Mouse (Mus musculus) forebrain, embryonic 14.5 days (tissue): ENCODE data around the gene Slc35e3. TPM values are rescaled to one million over a fixed set of nuclear protein-coding genes. Genes with fewer than 3 reads are reported as not detected.
"Not testable (repeated sequence)": the region's sequence is repeated elsewhere in the genome, so short reads cannot be mapped to it uniquely, and the experiment has no call there.

ENCODE experiments used
- ATAC-seq: fragments of 200-750 bp; cut with Nextera tagmentation; 2 replicates; pipeline ENCODE4 v1.8.0; 2017; ENCODE audit warnings: mild to moderate bottlenecking, moderate library complexity
- DNase-seq: peaks from one replicate; pipeline ENCODE4 v3.0.0-alpha.2; 2015; ENCODE audit warnings: low spot score
- H3K27ac ChIP-seq: fragments of 300-500 bp; sonication (generic); 2 replicates; pipeline ENCODE4 v1.5.1; 2014; ENCODE audit warnings: low read depth, mild to moderate bottlenecking, control low read depth, low read length, moderate library complexity
- H3K27me3 ChIP-seq: fragments of 300-500 bp; sonication (generic); replicated peaks from 2 replicates; pipeline ENCODE4 v1.6.1; 2014; ENCODE audit warnings: low read length, control low read depth, mixed read lengths; ENCODE audit not compliant: control insufficient read depth, insufficient read depth
- H3K36me3 ChIP-seq: fragments of 300-500 bp; sonication (generic); 2 replicates; pipeline ENCODE4 v1.6.1; 2014; ENCODE audit warnings: low read length, control low read depth; ENCODE audit not compliant: control insufficient read depth, insufficient read depth
- H3K4me1 ChIP-seq: fragments of 300-500 bp; sonication (generic); 2 replicates; pipeline ENCODE4 v1.6.1; 2014; ENCODE audit warnings: antibody characterized with exemption, low read length, control low read depth; ENCODE audit not compliant: control insufficient read depth, insufficient read depth
- H3K4me2 ChIP-seq: fragments of 300-500 bp; sonication (generic); 2 replicates; pipeline ENCODE4 v1.6.1; 2014; ENCODE audit warnings: mild to moderate bottlenecking, control low read depth, low read length
- H3K4me3 ChIP-seq: fragments of 300-500 bp; sonication (generic); 2 replicates; pipeline ENCODE4 v1.5.1; 2014; ENCODE audit warnings: low read depth, low read length, control low read depth
- H3K9ac ChIP-seq: fragments of 300-500 bp; sonication (generic); 2 replicates; pipeline ENCODE4 v1.6.1; 2014; ENCODE audit warnings: mild to moderate bottlenecking, low read length, control low read depth, moderate library complexity
- H3K9me3 ChIP-seq: fragments of 300-500 bp; sonication (generic); replicated peaks from 2 replicates; pipeline ENCODE4 v1.6.1; 2016; ENCODE audit warnings: low read length, control low read depth, mixed read lengths; ENCODE audit not compliant: control insufficient read depth
- WGBS: fragments of 180-500 bp; shearing (Covaris S2); extraction: QIAGEN DNeasy Blood & Tissue Kit; methylation state at CpG from one replicate; pipeline ENCODE4 v1.1.7; 2014; 5-methylcytosine and 5-hydroxymethylcytosine counted together
- polyA plus RNA-seq: library from polyadenylated mRNA; unstranded; fragments of >200 nt; fragmentation: Nextera tagmentation; extraction: Ambion mirVana; gene quantifications from 2 replicates; pipeline ENCODE4 v1.2.1, GENCODE M21; 2014

The Slc35e3 gene
- polyA plus RNA-seq, 1 experiment from 2014 or later, result 17.7 TPM

GRCm38 (mm10) chr10:117734104-117734852 lies 11.9 kb downstream of the Slc35e3 start:
- not testable (repeated sequence) for DNase-seq, H3K27me3 ChIP-seq, H3K4me1 ChIP-seq, H3K9ac ChIP-seq, H3K4me3 ChIP-seq, H3K9me3 ChIP-seq, H3K4me2 ChIP-seq, ATAC-seq, H3K27ac ChIP-seq
- H3K36me3 ChIP-seq, result peaks cover 37% of the 10 kb centered on the region; the same call in 1 of the 2 replicates
- 86% methylated on average over 9 of the region's 10 CpGs for WGBS

DNA sequence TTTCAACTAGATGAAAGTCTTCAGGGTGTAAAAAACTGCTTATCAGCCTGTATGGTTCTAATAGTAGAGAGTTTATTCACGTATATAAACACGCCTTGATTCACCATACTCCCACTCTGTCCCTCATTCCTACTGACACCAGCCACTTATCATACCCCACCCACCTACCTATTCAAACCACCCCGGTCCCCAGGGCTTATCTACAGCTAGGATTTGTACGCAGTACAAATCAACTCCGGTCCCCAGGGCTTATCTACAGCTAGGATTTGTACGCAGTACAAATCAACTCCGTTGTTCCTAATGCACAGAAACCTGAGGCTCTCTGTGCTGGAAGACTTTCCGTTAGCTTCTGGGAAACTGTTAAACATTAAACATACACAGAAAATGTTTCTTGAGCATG lies 12.5 kb downstream of the Slc35e3 start:
- not testable (repeated sequence) for H3K9ac ChIP-seq, H3K4me1 ChIP-seq, H3K4me3 ChIP-seq, H3K27me3 ChIP-seq, H3K9me3 ChIP-seq, ATAC-seq, H3K27ac ChIP-seq, DNase-seq, H3K4me2 ChIP-seq
- peaks cover 30% of the 10 kb centered on the region; the same call in 1 of the 2 replicates for H3K36me3 ChIP-seq
- WGBS, result 92% methylated on average over 8 of the region's 8 CpGs

DNA sequence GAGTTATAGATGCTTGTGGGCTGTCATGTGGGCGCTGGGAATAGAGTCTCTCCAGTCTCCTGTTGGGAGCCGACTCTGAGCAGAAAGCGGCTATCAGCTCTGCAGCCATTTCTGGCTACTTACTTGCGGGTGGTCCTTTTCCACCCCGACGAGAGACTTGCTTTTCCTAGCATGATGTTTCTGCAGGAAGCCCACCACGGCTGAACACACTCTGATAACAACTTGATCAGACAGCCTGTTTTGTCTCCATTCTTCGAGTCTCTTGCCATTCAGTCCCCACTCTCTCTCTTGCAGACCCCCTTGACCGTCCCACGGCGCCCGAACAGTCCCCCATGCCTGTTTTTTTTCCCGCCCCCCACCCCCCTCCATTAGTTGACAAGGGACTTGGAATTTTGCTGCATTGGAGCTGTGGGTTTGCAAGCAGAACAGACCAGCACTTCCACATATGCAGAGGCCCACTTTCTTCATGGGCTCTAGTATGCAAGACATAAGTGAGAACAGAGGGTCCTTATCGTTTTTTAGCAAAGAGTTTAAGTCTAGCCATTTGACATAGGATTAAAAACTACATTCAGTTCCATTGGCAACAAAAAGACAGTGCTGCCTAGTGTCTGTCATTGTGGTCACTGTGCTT lies 13.1 kb downstream of the Slc35e3 start:
- no peak overlapping the region for H3K4me3 ChIP-seq
- DNase-seq, result no peak
- 85% methylated on average over 14 of the region's 14 CpGs for WGBS

GRCm38 (mm10) chr10:117732184-117732583 lies 14.0 kb downstream of the Slc35e3 start:
- no peak for ATAC-seq

More for the DNA sequence above, 13.1 kb downstream of the Slc35e3 start:
- no peak for ATAC-seq
- no peak overlapping the region for H3K27ac ChIP-seq
- peaks cover 25% of the 10 kb centered on the region; the same call in 1 of the 2 replicates for H3K36me3 ChIP-seq
- H3K4me1 ChIP-seq, result no peaks in the 10 kb centered on the region
- no peak overlapping the region for H3K9ac ChIP-seq
- H3K27me3 ChIP-seq, result no peaks in the 10 kb centered on the region
- H3K4me2 ChIP-seq, result no peak overlapping the region
- H3K9me3 ChIP-seq, result no peaks in the 10 kb centered on the region

DNA sequence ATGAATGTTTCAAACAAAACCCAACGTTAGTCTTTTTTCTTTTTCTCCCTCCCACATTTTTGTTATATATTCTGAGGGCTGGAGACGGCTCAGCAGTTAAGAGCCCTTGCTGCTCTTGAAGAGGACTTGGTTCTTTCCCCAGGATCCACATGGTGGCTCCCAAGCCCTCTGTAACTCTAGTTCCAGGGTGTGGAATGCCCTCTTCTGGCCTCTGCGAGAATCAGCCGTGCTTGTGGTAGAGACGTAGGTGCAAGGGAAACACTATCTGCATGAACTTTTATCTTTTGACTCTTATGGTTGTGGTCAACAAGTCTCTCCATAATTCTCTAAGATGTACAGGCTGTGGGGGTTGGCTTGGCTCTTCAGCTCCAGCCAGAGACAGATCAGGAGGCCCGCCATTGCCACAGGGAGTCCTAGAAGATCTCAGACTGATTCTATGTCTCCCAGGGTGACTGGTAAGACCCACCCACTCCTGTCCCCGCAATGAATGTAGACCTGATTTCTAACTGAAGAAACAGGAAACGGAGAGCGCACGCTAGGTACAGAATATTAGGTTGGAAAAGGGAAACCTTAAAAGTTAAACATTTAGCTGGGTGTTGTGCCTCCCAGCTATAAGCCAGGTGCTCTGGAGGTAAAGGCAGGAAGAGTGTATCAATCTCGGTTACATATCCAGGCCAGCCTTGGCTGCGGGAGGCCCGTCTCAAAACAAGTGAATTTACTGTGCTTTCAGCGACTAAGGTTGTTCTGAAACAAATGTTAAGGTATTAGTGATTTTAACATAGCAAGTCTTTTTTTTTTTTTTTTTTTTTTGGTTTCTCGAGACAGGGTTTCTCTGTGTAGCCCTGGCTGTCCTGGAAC lies 14.7 kb downstream of the Slc35e3 start:
- Histone ChIP-seq H3K4me1 (no peaks in the 10 kb centered on the region), H3K27ac (no peak overlapping the region), H3K9ac (no peak overlapping the region), H3K9me3 (no peaks in the 10 kb centered on the region), H3K4me2 (no peak overlapping the region), H3K27me3 (no peaks in the 10 kb centered on the region), H3K4me3 (no peak overlapping the region), H3K36me3 (peaks cover 11% of the 10 kb centered on the region; the same call in 1 of the 2 replicates)
- no peak for ATAC-seq
- WGBS, result 67% methylated on average over 14 of the region's 15 CpGs
- no peak for DNase-seq

More at GRCm38 (mm10) chr10:117732184-117732583, 14.0 kb downstream of the Slc35e3 start:
- WGBS, result 91% methylated on average over 5 of the region's 5 CpGs
- Histone ChIP-seq H3K27me3 (no peaks in the 10 kb centered on the region), H3K4me3 (no peak overlapping the region), H3K9me3 (no peaks in the 10 kb centered on the region), H3K9ac (no peak overlapping the region), H3K27ac (no peak overlapping the region), H3K36me3 (peaks cover 18% of the 10 kb centered on the region; the same call in 1 of the 2 replicates), H3K4me1 (no peaks in the 10 kb centered on the region), H3K4me2 (no peak overlapping the region)
- no peak for DNase-seq

DNA sequence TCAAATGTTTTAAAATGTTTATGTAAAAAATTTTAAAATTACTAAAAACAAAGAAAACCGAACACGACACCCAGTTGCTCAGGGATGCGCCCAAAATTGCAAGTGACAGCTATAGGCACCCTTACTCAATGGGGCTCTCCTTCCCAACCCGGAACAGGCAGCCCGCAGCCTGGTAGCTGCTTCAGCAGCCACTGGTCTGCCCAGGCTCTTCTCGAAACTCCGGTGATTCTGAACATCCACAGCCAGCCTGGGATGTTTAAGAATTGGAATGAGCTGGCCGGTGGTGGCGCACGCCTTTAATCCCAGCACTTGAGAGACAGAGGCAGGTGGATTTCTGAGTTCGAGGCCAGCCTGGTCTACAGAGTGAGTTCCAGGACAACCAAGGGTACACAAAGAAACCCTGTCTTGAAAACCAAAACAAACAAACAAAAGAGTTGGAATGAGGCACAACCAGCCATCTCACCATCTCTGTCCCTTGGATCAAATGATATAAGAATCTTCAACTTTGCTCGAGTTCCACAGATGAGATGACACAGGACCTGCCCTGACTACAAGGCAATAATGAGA lies 15.4 kb downstream of the Slc35e3 start:
- ATAC-seq, result no peak
- no peak for DNase-seq
- 94% methylated on average over 12 of the region's 12 CpGs for WGBS
- H3K9me3 ChIP-seq, result no peaks in the 10 kb centered on the region
- H3K27me3 ChIP-seq, result no peaks in the 10 kb centered on the region
- H3K9ac ChIP-seq, result no peak overlapping the region
- peaks cover 7% of the 10 kb centered on the region; the same call in 1 of the 2 replicates for H3K36me3 ChIP-seq
- H3K4me1 ChIP-seq, result no peaks in the 10 kb centered on the region
- H3K27ac ChIP-seq, result no peak overlapping the region
- H3K4me3 ChIP-seq, result no peak overlapping the region
- no peak overlapping the region for H3K4me2 ChIP-seq

- Histone ChIP-seq H3K9me3 (no peaks in the 10 kb centered on the region), H3K4me1 (no peaks in the 10 kb centered on the region), H3K4me3 (no peak overlapping the region), H3K4me2 (no peak overlapping the region), H3K27ac (no peak overlapping the region), H3K36me3 (peaks cover 5% of the 10 kb centered on the region; the same call in 1 of the 2 replicates), H3K27me3 (no peaks in the 10 kb centered on the region), H3K9ac (no peak overlapping the region)
- no peak for ATAC-seq
- WGBS, result 96% methylated on average over 7 of the region's 7 CpGs
- no peak for DNase-seq
Observed at GRCm38 (mm10) chr10:117730140-117730539, 16.0 kb downstream of the Slc35e3 start.

DNA sequence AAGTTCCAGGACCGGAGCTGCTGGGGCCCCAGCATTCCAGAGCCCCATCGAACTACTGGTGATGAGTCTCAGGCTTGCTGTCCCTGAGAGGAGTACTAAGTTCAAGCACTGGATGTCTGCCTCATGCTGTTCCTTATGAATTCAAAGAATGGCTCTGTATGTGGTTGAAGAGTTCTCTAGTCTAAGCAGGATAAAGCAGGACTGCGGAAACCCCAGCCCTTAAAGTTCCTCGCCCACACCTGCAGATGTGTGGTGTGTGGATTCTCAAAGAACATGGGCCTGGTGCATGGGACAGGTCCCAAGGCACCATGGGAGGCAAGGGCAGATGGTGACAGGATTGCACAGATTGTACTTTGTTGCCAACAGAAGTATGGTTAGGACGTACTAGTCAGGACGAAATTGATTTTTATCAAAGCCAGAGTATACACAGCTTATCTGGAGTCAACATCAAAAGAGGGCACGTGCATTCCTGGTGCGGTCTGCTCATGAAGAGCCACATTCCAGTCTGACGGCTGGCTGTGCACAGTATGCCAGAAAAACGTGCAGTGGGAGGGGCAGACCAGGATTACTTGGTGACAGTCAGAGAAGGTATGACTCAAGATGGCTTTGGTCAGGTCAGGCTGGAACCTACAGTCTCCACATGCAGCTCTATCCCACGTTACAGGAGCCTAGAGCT lies 16.9 kb downstream of the Slc35e3 start:
- no peak overlapping the region for H3K27ac ChIP-seq
- ATAC-seq (no peak), DNase-seq (no peak)
- peaks cover 5% of the 10 kb centered on the region; the same call in 1 of the 2 replicates for H3K36me3 ChIP-seq
- H3K9me3 ChIP-seq, result no peaks in the 10 kb centered on the region
- no peak overlapping the region for H3K9ac ChIP-seq
- 80% methylated on average over 11 of the region's 11 CpGs for WGBS
- no peaks in the 10 kb centered on the region for H3K27me3 ChIP-seq
- H3K4me2 ChIP-seq, result no peak overlapping the region
- H3K4me1 ChIP-seq, result no peaks in the 10 kb centered on the region
- H3K4me3 ChIP-seq, result no peak overlapping the region
